Mouse (Mus musculus) heart, postnatal 0 days (tissue): ENCODE data around the gene Macrod1.

Experiments
- CTCF ChIP-seq: IDR thresholded peaks from 2 replicates; pipeline ENCODE4 v1.5.1; 2016; ENCODE audit warnings: antibody characterized with exemption, control low read depth, low read depth
- EP300 ChIP-seq: IDR thresholded peaks from 2 replicates; pipeline ENCODE4 v1.6.1; 2016; ENCODE audit warnings: antibody characterized with exemption, low read depth

GRCm38 (mm10) chr19:7168423-7168822, 111.8 kb downstream of the Macrod1 start:
- TF ChIP-seq EP300 (no peak), CTCF (no peak)
